Mouse (Mus musculus) limb, embryonic 12.5 days (tissue): ENCODE data around the gene Mcoln1. TPM values are rescaled to one million over a fixed set of nuclear protein-coding genes. Genes with fewer than 3 reads are reported as not detected.
A peak's percentile ranks its signal among the peaks of the same experiment; 100 is the strongest.

Source experiments
- ATAC-seq: fragments of 200-750 bp; cut with Nextera tagmentation; 2 replicates; pipeline ENCODE4 v1.8.0; 2017; ENCODE audit warnings: low read depth, moderate TSS enrichment; ENCODE audit not compliant: insufficient number of reproducible peaks, insufficient read depth, low FRiP score, low TSS enrichment
- H3K27ac ChIP-seq: fragments of 300-500 bp; sonication (generic); 2 replicates; pipeline ENCODE4 v1.5.1; 2016; ENCODE audit warnings: mild to moderate bottlenecking, moderate library complexity
- H3K27me3 ChIP-seq: fragments of 300-500 bp; sonication (generic); 2 replicates; pipeline ENCODE4 v1.6.1; 2016; ENCODE audit warnings: mild to moderate bottlenecking, moderate library complexity
- H3K36me3 ChIP-seq: fragments of 300-500 bp; sonication (generic); 2 replicates; pipeline ENCODE4 v1.6.1; 2016; ENCODE audit warnings: mild to moderate bottlenecking, moderate library complexity
- H3K4me1 ChIP-seq: fragments of 300-500 bp; sonication (generic); replicated peaks from 2 replicates; pipeline ENCODE4 v1.6.1; 2016
- H3K4me2 ChIP-seq: fragments of 300-500 bp; sonication (generic); 2 replicates; pipeline ENCODE4 v1.6.1; 2016; ENCODE audit warnings: mild to moderate bottlenecking, moderate library complexity
- H3K4me3 ChIP-seq: fragments of 300-500 bp; sonication (generic); replicated peaks from 2 replicates; pipeline ENCODE4 v1.5.1; 2016; ENCODE audit warnings: mild to moderate bottlenecking
- H3K9ac ChIP-seq: fragments of 300-500 bp; sonication (generic); replicated peaks from 2 replicates; pipeline ENCODE4 v1.6.1; 2016; ENCODE audit warnings: mild to moderate bottlenecking, moderate library complexity
- H3K9me3 ChIP-seq: fragments of 300-500 bp; sonication (generic); 2 replicates; pipeline ENCODE4 v1.6.1; 2016; ENCODE audit warnings: mild to moderate bottlenecking, moderate library complexity
- WGBS: fragments of 180-500 bp; shearing (Covaris S2); methylation state at CpG from one replicate; pipeline ENCODE4 v1.1.7; 2016; 5-methylcytosine and 5-hydroxymethylcytosine counted together
- polyA plus RNA-seq: library from polyadenylated mRNA; unstranded; fragments of >200 nt; fragmentation: Nextera tagmentation; extraction: Ambion mirVana; gene quantifications from 2 replicates; pipeline ENCODE4 v1.2.1, GENCODE M21; 2016

Gene Mcoln1
- polyA plus RNA-seq, 1 experiment from 2014 or later = 52.9 TPM

- Histone ChIP-seq H3K4me2 (no peak overlapping the region), H3K4me3 (no peak overlapping the region), H3K27ac (no peak overlapping the region), H3K4me1 (no peaks in the 10 kb centered on the region), H3K27me3 (no peaks in the 10 kb centered on the region), H3K36me3 (peaks cover 44% of the 10 kb centered on the region), H3K9me3 (no peaks in the 10 kb centered on the region), H3K9ac (no peak overlapping the region)
- WGBS = 98% methylated on average over 18 of the region's 18 CpGs
- ATAC-seq = no peak
Measured at GRCm38 (mm10) chr8:3531936-3532335, 31.7 kb downstream of the Mcoln1 start.

- no peak for ATAC-seq
- 64% methylated on average over 15 of the region's 15 CpGs for WGBS
- Histone ChIP-seq H3K9ac (no peak overlapping the region), H3K9me3 (no peaks in the 10 kb centered on the region), H3K27me3 (no peaks in the 10 kb centered on the region), H3K27ac (no peak overlapping the region), H3K36me3 (peaks cover 77% of the 10 kb centered on the region), H3K4me3 (no peak overlapping the region), H3K4me2 (no peak overlapping the region), H3K4me1 (no peaks in the 10 kb centered on the region)
Measured at GRCm38 (mm10) chr8:3536053-3536841, 36.0 kb downstream of the Mcoln1 start.

- Histone ChIP-seq H3K27me3 (no peaks in the 10 kb centered on the region), H3K36me3 (peaks cover 76% of the 10 kb centered on the region), H3K9me3 (no peaks in the 10 kb centered on the region), H3K27ac (no peak overlapping the region), H3K9ac (no peak overlapping the region), H3K4me2 (no peak overlapping the region), H3K4me1 (no peaks in the 10 kb centered on the region), H3K4me3 (no peak overlapping the region)
- no peak for ATAC-seq
- WGBS = 95% methylated on average over 9 of the region's 9 CpGs
Measured at GRCm38 (mm10) chr8:3536940-3537339, 36.7 kb downstream of the Mcoln1 start.

GRCm38 (mm10) chr8:3537666-3538065, 37.4 kb downstream of the Mcoln1 start:
- Histone ChIP-seq H3K27ac (no peak overlapping the region), H3K36me3 (peaks cover 75% of the 10 kb centered on the region), H3K4me3 (no peak overlapping the region), H3K4me1 (no peaks in the 10 kb centered on the region), H3K4me2 (no peak overlapping the region), H3K9ac (no peak overlapping the region), H3K9me3 (no peaks in the 10 kb centered on the region), H3K27me3 (no peaks in the 10 kb centered on the region)
- WGBS = 91% methylated on average over 26 of the region's 26 CpGs
- no peak for ATAC-seq

- Histone ChIP-seq H3K27me3 (no peaks in the 10 kb centered on the region), H3K27ac (no peak overlapping the region), H3K9me3 (no peaks in the 10 kb centered on the region), H3K4me2 (no peak overlapping the region), H3K4me3 (no peak overlapping the region), H3K36me3 (peaks cover 83% of the 10 kb centered on the region), H3K9ac (no peak overlapping the region), H3K4me1 (no peaks in the 10 kb centered on the region)
- WGBS = 84% methylated on average over 7 of the region's 7 CpGs
- ATAC-seq = no peak
Measured at GRCm38 (mm10) chr8:3539146-3539545, 38.9 kb downstream of the Mcoln1 start.

GRCm38 (mm10) chr8:3540076-3540475, 39.8 kb downstream of the Mcoln1 start:
- Histone ChIP-seq H3K4me3 (no peak overlapping the region), H3K36me3 (peaks cover 92% of the 10 kb centered on the region), H3K4me1 (no peaks in the 10 kb centered on the region), H3K9ac (no peak overlapping the region), H3K4me2 (no peak overlapping the region), H3K9me3 (no peaks in the 10 kb centered on the region), H3K27me3 (no peaks in the 10 kb centered on the region), H3K27ac (no peak overlapping the region)
- no peak for ATAC-seq
- 94% methylated on average over 4 of the region's 4 CpGs for WGBS

- no peaks in the 10 kb centered on the region for H3K9me3 ChIP-seq
- H3K27me3 ChIP-seq = no peaks in the 10 kb centered on the region
- no peaks in the 10 kb centered on the region for H3K4me1 ChIP-seq
- 89% methylated on average over 2 of the region's 2 CpGs for WGBS
- H3K27ac ChIP-seq = no peak overlapping the region
- H3K4me2 ChIP-seq = no peak overlapping the region
- H3K4me3 ChIP-seq = no peak overlapping the region
- H3K36me3 ChIP-seq = peaks cover 42% of the 10 kb centered on the region
- no peak for ATAC-seq
- H3K9ac ChIP-seq = no peak overlapping the region
Measured at GRCm38 (mm10) chr8:3546511-3546910, 46.3 kb downstream of the Mcoln1 start.

- H3K36me3 ChIP-seq = no peaks in the 10 kb centered on the region
- no peak overlapping the region for H3K4me2 ChIP-seq
- H3K9me3 ChIP-seq = no peaks in the 10 kb centered on the region
- no peaks in the 10 kb centered on the region for H3K4me1 ChIP-seq
- WGBS = 86% methylated on average over 1 of the region's 1 CpGs
- H3K27me3 ChIP-seq = no peaks in the 10 kb centered on the region
- H3K9ac ChIP-seq = no peak overlapping the region
- no peak for ATAC-seq
- H3K27ac ChIP-seq = no peak overlapping the region
- H3K4me3 ChIP-seq = no peak overlapping the region
Measured at GRCm38 (mm10) chr8:3552240-3552639, 52.0 kb downstream of the Mcoln1 start.

- Histone ChIP-seq H3K27ac (no peak overlapping the region), H3K9me3 (no peaks in the 10 kb centered on the region), H3K9ac (no peak overlapping the region), H3K36me3 (no peaks in the 10 kb centered on the region), H3K4me1 (no peaks in the 10 kb centered on the region), H3K4me2 (no peak overlapping the region), H3K27me3 (no peaks in the 10 kb centered on the region), H3K4me3 (no peak overlapping the region)
- ATAC-seq = peak; percentile 97
- WGBS = 61% methylated on average over 4 of the region's 4 CpGs
Measured at GRCm38 (mm10) chr8:3556114-3556513, 55.9 kb downstream of the Mcoln1 start.

Other genes starting within 250 kb of the Mcoln1 start
- 36.2 and 36.9 TPM in 2 replicates for gene Insr, start 220.8 kb upstream of the Mcoln1 start, polyA plus RNA-seq
- gene A430078G23Rik, start 147.0 kb upstream of the Mcoln1 start, polyA plus RNA-seq = 0.15 TPM in 1 of 2 replicates, not detected in the other
- gene Arhgef18, start 107.5 kb upstream of the Mcoln1 start, polyA plus RNA-seq = 12.3 and 13.6 TPM in 2 replicates
- gene Pex11g, start 32.8 kb upstream of the Mcoln1 start, polyA plus RNA-seq = 5.9 and 7.6 TPM in 2 replicates
- not detected in 2 replicates for gene Tex45, start 29.6 kb upstream of the Mcoln1 start, polyA plus RNA-seq
- gene Zfp358, start 7.3 kb upstream of the Mcoln1 start, polyA plus RNA-seq = 61.1 and 68.1 TPM in 2 replicates
- gene Pnpla6, start 14.9 kb downstream of the Mcoln1 start, polyA plus RNA-seq = 22.9 and 29.5 TPM in 2 replicates
- gene C330021F23Rik, start 67.5 kb downstream of the Mcoln1 start, polyA plus RNA-seq = 0.69 and 0.74 TPM in 2 replicates
- 7.0 and 8.5 TPM in 2 replicates for gene Camsap3, start 86.8 kb downstream of the Mcoln1 start, polyA plus RNA-seq
- gene Xab2, start 120.9 kb downstream of the Mcoln1 start, polyA plus RNA-seq = 67.7 and 68.9 TPM in 2 replicates
- gene Pet100, start 121.1 kb downstream of the Mcoln1 start, polyA plus RNA-seq = 115 and 133 TPM in 2 replicates
- 0.31 and 0.61 TPM in 2 replicates for gene Pcp2, start 125.1 kb downstream of the Mcoln1 start, polyA plus RNA-seq
- gene Stxbp2, start 130.5 kb downstream of the Mcoln1 start, polyA plus RNA-seq = 27.8 and 32.4 TPM in 2 replicates
- not detected in 2 replicates for gene Retn, start 155.3 kb downstream of the Mcoln1 start, polyA plus RNA-seq
- gene Mcemp1, start 165.3 kb downstream of the Mcoln1 start, polyA plus RNA-seq = not detected in 2 replicates
- 13.9 and 14.0 TPM in 2 replicates for gene Fcor, start 171.9 kb downstream of the Mcoln1 start, polyA plus RNA-seq
- 37.6 and 38.2 TPM in 2 replicates for gene Trappc5, start 175.8 kb downstream of the Mcoln1 start, polyA plus RNA-seq
- gene Fcer2a, start 193.7 kb downstream of the Mcoln1 start, polyA plus RNA-seq = 0.37 TPM in 1 of 2 replicates, not detected in the other
- gene Clec4g, start 220.2 kb downstream of the Mcoln1 start, polyA plus RNA-seq = not detected in 2 replicates
- gene Cd209a, start 248.5 kb downstream of the Mcoln1 start, polyA plus RNA-seq = not detected in 2 replicates